Mouse (Mus musculus): ENCODE results near the gene Lypd6.

Gene Lypd6

DNA sequence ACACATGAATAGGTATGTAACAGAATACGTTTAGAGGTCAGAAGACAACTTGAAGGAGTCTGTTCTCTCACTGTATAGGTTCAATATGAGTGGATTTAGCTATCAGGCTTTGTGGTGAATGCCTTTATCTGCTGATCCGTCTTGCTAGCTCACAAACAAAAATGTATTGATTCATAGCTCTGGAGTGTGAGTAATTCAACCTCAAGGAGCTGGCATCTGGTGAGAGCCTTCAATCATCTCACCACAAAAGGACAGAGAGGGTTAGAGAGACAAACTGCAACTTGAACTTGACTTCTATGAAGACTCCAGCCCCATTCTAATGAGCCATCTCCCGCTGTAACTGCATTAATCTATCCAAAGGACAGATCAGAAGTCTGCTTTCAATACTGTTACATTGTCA is 40.6 kb downstream of the Lypd6 start:
- no peak for DNase-seq (ENCODE audit: low spot score in 2 of 2)

DNA sequence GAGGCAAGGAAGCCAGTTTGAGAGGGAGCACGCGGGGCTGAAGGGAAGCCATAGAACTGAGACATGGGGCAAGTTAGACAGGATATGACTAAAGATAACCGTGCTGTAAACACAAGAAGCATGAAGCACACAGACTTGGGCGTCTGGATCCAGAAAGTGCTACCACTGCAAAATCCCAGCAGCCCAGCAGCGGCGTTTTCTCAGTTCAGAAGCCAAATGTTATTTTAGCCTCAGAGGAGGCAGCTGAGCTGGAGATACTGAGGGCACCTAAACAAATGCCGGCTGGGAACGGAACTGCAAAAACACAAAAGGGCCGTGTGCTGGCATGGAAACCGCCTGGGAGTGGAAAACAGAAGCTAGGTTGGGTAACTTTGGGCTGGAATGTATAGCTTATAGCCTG is 43.9 kb downstream of the Lypd6 start:
- peak; percentile 15 to 24 for DNase-seq (ENCODE audit: low spot score in 2 of 2)

DNA sequence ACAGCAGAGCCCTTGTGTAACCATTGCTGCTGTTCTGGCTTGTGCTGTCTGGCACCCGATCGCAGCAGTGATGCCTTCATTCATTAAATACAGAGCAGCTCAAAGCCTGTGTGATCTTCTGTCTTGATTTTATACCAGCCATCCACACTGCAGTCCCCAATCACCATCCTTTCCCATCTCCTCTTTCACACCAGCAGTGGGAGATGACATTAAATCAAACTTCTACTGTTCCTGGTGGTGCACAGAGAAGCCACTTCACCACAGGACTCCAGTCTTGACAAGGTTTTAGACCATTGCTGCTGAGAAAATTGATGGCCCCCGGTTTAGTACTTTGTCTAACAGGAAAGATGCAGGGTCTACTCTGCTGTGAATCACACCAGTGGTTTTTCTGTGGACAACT is 44.9 kb downstream of the Lypd6 start:
- DNase-seq (ENCODE audit: low spot score in 2 of 2), result no peak

- DNase-seq (ENCODE audit: low spot score in 2 of 2), result no peak
Measured at GRCm38 (mm10) chr2:50111609-50112008, 45.4 kb downstream of the Lypd6 start.

- no peak for DNase-seq (ENCODE audit: low spot score in 2 of 2)
Measured at GRCm38 (mm10) chr2:50112427-50112826, 46.2 kb downstream of the Lypd6 start.

DNA sequence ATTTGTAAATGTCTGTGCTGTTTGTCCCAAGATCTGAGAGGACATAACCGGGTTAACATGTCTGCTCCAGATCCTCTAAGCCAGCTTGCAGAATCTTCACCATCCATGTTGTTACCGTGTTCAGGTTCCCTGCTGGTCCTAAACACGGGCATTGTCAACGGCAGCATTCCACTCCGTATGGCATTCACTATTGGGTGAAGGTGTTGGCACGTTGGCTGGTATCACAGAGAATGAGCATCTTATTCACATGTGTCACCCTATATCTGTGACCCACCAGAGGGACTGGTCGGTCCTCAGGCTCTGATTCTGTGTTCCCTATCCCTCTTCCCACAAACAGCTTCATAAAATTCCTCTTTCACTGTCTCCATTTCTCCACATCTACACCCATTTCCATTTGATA is 52.9 kb downstream of the Lypd6 start:
- DNase-seq (ENCODE audit: low spot score in 2 of 2), result no peak

DNA sequence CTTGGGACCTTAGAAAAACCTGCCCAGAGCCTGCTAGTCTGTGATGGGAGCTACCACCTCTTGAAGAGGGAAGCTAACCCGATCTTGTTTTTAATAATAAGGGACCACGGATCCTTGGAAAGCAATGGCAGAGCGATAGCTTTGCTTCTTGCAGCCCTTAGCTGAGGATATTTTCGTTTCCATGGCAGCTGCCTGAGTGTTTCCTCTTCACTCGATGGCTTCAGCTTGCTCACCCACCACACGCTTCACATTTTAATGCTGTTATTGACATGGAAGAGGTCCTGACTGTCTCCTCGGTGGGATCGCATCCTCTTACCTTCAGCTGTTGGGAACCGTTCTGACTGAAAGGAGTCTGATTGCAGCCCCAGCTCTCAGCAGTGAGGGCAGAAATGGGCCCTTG is 54.6 kb downstream of the Lypd6 start:
- no peak for DNase-seq (ENCODE audit: low spot score in 2 of 2)

GRCm38 (mm10) chr2:50123376-50123775 is 57.1 kb downstream of the Lypd6 start:
- DNase-seq (ENCODE audit: low spot score in 2 of 2), result no peak

- DNase-seq (ENCODE audit: low spot score in 2 of 2), result no peak
Measured at GRCm38 (mm10) chr2:50127513-50128175, 61.4 kb downstream of the Lypd6 start.

DNA sequence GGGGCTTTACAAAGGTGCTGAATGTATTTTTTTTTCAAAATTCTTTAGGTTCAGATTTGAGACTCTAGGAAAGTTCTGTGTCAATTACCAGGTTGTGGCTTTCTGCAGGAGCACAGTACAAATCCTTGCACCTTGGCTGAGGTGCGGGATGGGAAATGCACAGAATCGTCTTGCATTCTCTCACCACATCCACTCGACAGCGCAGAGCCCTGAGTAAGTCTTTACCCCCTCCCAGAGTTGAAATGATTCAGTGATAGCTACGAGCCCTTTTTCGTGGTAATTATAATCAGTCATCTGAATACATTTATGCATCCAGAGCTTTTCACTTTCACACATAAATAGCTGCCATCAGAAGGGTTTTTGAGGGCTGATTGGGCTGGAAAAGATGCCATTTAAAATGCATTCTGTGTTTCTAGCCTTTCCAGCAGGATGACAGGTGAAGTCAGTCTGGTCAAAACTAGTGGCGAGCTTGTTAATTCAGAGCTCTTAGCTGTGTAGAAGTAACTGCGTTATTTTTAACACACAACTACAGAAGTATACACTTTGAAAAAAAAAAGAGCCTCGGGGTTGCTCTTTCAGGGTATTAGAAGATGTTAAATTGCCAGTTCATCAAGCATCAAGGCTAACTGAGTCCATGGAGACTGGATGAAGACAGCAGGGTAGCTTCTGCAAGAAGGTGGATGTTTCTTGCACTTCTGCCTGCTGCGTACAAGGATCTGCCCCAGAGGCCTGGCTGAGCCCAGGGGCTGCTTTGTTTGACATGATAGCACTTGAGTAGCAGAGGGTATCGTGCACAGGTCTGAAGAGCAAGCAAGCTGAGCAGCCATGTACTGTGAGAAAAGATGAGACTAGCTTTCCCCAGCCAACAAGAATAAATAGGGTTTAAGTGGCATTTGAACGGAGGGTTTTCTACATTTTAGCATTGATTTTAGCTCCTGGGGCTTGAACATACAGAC is 62.4 kb downstream of the Lypd6 start:
- no peak for DNase-seq (ENCODE audit: low spot score in 2 of 2)

GRCm38 (mm10) chr2:50130674-50131073 is 64.4 kb downstream of the Lypd6 start:
- no peak for DNase-seq (ENCODE audit: low spot score in 2 of 2)

DNA sequence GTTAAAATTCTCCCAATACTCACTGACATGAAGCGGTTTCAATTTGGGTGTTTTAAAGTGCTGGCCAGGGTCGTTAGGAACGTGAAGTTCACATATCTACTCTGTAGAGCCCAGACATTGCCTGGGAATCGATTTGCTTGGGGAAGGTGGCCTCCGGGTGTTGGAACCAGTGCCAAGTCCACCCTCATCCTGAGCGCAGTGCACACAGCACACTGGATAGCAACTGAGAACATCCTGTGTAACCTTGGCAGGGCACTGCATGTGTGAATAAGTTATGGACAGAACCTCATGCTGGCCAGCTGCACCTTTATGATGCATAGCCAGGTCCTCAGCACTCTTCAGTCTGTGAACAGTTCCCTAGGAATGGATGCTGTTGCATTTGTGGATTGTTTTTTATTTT is 77.4 kb downstream of the Lypd6 start:
- DNase-seq (ENCODE audit: low spot score in 2 of 2), result no peak

DNA sequence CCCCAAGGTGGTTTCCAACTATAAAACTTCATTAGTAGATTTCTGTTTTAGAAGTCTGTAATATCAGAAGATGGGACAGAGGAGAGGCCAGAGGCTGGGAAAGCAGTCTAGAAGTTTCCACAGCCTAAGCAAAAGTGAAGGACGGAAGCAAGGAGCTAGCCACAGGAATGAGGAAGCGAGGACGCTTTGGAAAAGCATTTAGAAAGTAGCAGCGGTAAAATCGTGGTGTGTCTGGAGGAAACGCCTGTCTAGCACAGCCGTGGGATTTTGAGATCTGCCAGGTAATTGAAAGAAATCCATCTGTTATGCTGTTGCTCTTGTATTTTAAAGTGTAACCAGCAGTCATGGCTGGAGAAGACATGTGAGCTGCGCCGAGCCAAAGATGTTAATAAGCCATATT is 81.1 kb downstream of the Lypd6 start:
- no peak for DNase-seq (ENCODE audit: low spot score in 2 of 2)

DNA sequence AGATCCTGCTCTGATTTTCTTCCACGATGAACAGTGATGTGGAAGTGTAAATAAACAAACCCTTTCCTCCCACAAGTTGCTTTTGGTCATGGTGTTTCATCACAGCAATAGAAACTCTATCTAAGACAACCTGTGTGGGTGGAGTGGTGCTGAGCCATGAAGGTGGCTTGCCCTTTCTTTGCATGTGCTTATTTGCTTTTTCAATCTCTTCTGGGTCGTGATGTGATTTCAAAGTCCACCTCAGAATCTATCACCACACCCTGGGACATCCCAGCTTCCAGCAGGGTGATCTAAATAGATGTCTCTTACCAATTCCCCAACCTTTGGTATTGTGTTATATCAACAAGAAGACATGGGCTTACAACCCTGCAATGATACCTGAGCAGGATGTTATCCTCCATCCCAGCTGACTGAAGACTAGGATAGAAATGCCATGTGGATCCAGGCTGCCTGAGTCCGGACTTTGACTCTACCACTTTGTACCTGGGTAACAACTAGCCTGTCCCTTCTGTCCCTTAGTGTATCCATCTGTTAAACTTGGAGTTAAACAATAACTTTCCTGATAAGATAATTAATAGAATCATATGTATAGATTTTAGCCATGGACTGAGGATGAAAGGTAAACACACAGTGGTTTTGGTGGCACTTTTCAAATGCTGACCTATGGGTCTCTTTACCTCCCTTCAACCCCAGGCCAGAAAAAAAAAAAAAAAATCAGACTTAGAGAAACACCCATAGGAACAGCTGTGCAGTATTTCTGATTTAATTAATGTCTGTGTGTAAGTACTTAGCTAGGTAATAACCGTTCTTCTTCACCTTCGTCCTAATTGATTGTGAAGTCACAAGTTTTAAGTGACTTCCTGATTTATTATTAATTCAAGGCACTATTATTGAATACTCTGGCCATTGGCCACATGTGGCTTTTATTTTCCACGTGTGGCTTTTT is 83.3 kb downstream of the Lypd6 start:
- no peak for DNase-seq (ENCODE audit: low spot score in 2 of 2)

- DNase-seq (ENCODE audit: low spot score in 2 of 2), result no peak
Measured at GRCm38 (mm10) chr2:50150203-50150590, 84.0 kb downstream of the Lypd6 start.

- DNase-seq (ENCODE audit: low spot score in 2 of 2), result no peak
Measured at GRCm38 (mm10) chr2:50150816-50151215, 84.6 kb downstream of the Lypd6 start.

- no peak for DNase-seq (ENCODE audit: low spot score in 2 of 2)
Measured at GRCm38 (mm10) chr2:50151401-50151800, 85.2 kb downstream of the Lypd6 start.

DNA sequence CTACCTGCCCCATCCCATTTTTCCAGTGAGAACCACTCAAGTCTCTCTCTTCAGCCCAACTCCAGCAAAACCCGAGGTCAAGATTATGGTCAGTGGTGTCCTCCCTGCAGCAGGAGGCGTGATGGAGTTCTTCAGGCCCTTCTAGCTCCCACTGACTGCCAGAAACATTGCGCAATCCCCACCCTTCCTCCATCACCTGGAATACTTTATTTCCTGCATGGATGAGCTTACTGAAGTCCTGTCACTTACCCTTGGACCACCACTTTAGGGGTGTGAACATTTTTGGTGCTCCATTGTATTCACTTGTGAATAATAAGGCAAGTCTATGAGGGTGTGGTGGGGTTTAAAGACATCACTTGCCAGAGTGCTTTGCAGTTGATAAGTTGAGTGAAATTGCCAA is 85.7 kb downstream of the Lypd6 start:
- no peak for DNase-seq (ENCODE audit: low spot score in 2 of 2)

- no peak for DNase-seq (ENCODE audit: low spot score in 2 of 2)
Measured at GRCm38 (mm10) chr2:50156009-50156408, 89.8 kb downstream of the Lypd6 start.

GRCm38 (mm10) chr2:50160069-50160468 is 93.8 kb downstream of the Lypd6 start:
- DNase-seq (ENCODE audit: low spot score in 2 of 2), result no peak

DNA sequence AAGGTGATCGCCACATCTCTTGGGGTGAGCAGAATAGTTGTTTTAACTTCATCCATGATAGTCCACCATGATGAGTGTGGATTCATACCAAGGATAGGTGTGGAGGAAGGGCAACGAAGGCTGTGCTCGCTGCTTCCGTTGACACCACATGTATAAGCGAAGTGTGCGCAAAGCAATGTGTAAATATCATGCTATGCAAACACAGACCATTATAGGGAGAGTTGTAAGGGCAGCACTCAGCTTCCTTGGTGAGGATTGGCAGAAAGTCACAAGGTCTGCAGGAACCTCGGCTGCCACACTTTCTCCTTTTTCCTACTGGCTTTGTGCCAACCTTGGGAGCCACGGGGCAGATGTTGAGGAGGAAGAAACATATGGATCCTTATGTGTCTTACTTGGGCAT is 97.4 kb downstream of the Lypd6 start:
- no peak for DNase-seq (ENCODE audit: low spot score in 2 of 2)

DNA sequence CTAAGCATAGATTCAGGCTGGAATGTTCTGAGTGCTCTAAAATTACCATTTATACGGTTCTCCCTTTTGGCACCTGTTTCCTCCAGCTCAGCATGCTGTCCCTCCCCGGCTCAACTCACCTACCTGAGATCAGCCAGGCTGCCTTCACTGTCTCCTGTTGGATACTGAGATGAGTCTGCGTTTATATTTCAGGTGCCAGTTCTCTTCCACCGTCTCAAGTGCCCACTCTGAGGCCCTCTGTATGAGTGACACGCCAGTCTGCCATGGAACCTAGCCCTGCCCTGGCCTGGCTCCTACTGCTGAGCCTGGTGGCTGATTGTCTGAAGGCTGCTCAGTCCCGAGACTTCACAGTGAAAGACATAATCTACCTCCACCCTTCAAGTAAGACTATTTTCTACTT is 99.0 kb downstream of the Lypd6 start:
- no peak for DNase-seq (ENCODE audit: low spot score in 2 of 2)

Measured in frontal cortex, postnatal 10 days (tissue).